Mouse (Mus musculus): ENCODE data around the gene Rps6kb1. TPM values are rescaled to one million over a fixed set of nuclear protein-coding genes. Genes with fewer than 3 reads are reported as not detected.
A peak's percentile ranks its signal among the peaks of the same experiment; 100 is the strongest.

Rps6kb1 gene
- polyA plus RNA-seq, 1 experiment from 2014 or later, result 55.9 TPM

DNA sequence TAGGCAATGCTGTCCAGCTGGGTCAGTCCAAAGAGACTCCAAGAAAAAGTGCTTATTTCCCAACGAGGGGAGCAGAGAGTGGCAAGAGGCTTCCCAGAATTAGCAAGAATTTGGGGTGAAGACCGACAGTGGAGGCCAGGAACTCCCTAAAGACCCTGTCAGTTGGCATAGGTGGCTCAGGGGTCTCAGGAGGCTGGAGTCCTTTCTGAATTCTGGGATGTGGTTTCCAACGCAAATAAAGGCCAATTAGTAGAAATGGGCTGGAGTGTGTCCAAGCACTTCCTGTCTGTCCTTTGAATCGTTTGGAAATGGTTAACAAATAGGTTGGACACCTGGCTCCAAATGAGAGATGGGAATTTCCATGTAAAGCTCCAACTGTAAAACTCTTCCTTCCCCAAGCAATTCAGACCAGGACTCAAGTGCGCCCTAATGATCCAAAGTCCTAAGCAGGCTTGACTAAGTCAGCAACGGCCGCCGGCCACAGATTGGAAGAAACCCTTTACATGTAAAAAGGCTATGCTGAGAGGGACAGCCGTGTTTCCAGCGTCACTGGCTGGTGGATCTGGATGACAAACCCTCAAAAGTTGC is 35.2 kb upstream of the Rps6kb1 start:
- Histone ChIP-seq H3K4me2 (no peak overlapping the region), H3K27me3 (replicated peaks) (no peaks in the 10 kb centered on the region), H3K36me3 (no peaks in the 10 kb centered on the region; the same call in 1 of the 2 replicates), H3K9ac (replicated peaks) (no peak overlapping the region), H3K27ac (replicated peaks) (no peak overlapping the region; the same call in 1 of the 2 replicates), H3K9me3 (replicated peaks) (no peaks in the 10 kb centered on the region), H3K4me3 (replicated peaks) (no peak overlapping the region), H3K4me1 (0 out of 2 replicates have a peak, but pooled peaks cover 7% of the 10 kb centered on the region)
- 82% methylated on average over 10 of the region's 10 CpGs for WGBS
- ATAC-seq (ENCODE audit: low FRiP score), result no peak

DNA sequence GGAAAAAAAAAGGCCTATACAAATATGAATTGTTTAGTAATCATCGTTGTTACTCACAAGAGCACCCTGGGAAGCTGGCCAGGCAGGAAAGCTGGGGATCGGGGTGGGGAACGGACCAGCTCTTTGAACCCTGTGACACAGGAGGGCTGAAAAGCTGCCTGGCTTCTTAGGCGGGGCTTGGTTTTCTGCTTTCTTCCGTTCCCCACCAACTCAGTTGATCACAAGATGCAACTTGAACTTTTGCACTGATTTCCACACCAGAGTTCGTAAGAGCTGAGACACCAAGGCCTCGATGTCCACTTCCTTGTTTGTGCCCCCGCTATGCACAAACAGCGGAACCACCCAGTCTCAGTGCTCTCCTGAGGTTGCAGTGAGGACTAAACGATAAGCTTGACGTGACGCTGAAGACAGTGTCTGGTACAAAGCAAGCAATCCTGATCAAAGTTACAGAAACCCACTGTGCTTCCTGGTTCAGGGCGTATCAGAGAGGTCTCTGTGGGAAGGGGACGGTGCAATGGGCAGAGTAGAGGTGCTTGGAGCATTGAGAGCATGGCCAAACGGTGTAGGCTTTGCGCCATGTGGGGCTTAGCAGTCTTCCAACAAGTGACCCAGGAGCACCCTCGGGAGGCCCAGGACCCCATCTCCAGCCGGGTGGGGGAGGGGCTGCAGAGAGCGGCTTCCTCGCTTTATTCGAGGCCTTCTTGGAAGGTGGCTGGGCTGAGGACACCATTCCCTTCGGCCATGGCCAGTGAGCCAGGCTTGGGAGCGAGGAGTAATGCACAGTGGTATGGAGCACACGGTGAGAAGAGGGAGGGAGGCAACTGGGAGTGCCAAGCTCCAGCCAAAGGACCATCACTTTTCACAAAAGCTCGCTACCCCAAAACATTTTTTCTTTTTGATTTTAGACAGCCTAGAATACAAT is 34.5 kb upstream of the Rps6kb1 start:
- no peak for ATAC-seq (ENCODE audit: low FRiP score)
- H3K27ac ChIP-seq (replicated peaks), result peak overlapping the region; percentile 23; the same call in 1 of the 2 replicates
- H3K4me3 ChIP-seq (replicated peaks), result no peak overlapping the region
- 0 out of 2 replicates have a peak, but pooled peaks cover 7% of the 10 kb centered on the region for H3K4me1 ChIP-seq
- WGBS, result 80% methylated on average over 25 of the region's 25 CpGs
- no peaks in the 10 kb centered on the region; the same call in 1 of the 2 replicates for H3K36me3 ChIP-seq
- H3K27me3 ChIP-seq (replicated peaks), result no peaks in the 10 kb centered on the region
- no peaks in the 10 kb centered on the region for H3K9me3 ChIP-seq (replicated peaks)
- H3K4me2 ChIP-seq, result no peak overlapping the region
- no peak overlapping the region for H3K9ac ChIP-seq (replicated peaks)

DNA sequence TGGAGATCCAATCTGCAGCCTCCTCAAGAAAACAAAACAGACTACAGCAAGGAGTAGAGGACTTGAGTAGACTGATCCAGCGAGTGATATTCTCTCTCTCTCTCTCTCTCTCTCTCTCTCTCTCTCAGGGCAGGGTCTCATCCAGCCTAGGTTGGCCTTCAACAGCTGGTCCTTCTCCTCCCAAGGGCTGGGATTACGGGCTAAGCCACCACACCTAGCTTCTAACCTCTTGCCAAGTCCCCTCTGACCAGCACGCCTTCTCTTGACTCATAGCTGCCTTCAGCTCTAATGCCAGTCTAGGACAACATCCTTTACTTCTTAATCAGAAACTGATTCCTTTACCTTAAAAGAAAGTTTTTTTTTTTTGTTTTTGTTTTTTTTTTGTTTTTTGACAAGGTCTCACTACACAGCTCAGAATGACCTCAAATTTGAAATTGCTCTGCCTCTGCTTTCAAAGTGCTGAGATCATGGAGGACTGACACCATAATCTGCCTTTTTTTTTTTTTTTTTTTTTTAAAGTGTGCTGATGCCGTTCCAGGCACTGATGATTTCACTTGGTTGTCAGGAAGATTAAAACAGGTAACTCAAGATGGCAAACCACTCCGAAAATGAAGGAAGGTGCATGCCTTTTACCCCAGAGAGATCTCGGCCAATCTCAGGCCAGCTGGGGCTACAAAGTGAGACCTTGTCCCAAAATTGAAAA is 33.7 kb upstream of the Rps6kb1 start:
- 0 out of 2 replicates have a peak, but pooled peaks cover 7% of the 10 kb centered on the region for H3K4me1 ChIP-seq
- H3K36me3 ChIP-seq, result no peaks in the 10 kb centered on the region
- 87% methylated on average over 6 of the region's 6 CpGs for WGBS
- no peak overlapping the region for H3K4me3 ChIP-seq (replicated peaks)
- H3K9ac ChIP-seq (replicated peaks), result no peak overlapping the region
- no peaks in the 10 kb centered on the region for H3K27me3 ChIP-seq (replicated peaks)
- no peak overlapping the region for H3K4me2 ChIP-seq
- no peaks in the 10 kb centered on the region for H3K9me3 ChIP-seq (replicated peaks)
- ATAC-seq (ENCODE audit: low FRiP score), result no peak
- H3K27ac ChIP-seq (replicated peaks), result 0 out of 2 replicates have a peak overlapping the region, but pooled peaks have one; percentile 23

DNA sequence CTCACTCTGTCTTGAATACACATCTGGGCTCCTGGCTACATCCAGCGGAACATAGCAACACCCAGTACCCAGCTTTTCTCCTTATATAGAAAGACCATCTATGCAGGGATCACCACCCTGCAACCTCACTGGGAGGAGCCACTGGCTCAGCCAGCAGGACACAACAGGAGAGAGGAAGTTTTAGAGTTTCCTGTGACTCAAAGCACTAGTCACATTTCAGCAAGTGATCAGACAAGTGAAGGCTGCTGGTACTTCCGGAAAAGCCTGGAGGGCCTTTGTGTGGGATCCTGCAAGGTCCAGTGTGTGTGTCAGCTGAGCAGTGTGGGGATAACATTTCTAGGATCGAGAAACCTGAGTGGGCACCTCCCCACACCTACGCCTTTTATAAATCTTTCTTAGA is 32.6 kb upstream of the Rps6kb1 start:
- ATAC-seq (ENCODE audit: low FRiP score), result no peak
- Histone ChIP-seq H3K4me2 (no peak overlapping the region), H3K27me3 (replicated peaks) (no peaks in the 10 kb centered on the region), H3K4me1 (0 out of 2 replicates have a peak, but pooled peaks cover 7% of the 10 kb centered on the region), H3K27ac (replicated peaks) (peak overlapping the region; percentile 51; the same call in 1 of the 2 replicates), H3K36me3 (no peaks in the 10 kb centered on the region), H3K9ac (replicated peaks) (no peak overlapping the region), H3K9me3 (replicated peaks) (no peaks in the 10 kb centered on the region), H3K4me3 (replicated peaks) (no peak overlapping the region)
- 79% methylated on average over 4 of the region's 4 CpGs for WGBS

DNA sequence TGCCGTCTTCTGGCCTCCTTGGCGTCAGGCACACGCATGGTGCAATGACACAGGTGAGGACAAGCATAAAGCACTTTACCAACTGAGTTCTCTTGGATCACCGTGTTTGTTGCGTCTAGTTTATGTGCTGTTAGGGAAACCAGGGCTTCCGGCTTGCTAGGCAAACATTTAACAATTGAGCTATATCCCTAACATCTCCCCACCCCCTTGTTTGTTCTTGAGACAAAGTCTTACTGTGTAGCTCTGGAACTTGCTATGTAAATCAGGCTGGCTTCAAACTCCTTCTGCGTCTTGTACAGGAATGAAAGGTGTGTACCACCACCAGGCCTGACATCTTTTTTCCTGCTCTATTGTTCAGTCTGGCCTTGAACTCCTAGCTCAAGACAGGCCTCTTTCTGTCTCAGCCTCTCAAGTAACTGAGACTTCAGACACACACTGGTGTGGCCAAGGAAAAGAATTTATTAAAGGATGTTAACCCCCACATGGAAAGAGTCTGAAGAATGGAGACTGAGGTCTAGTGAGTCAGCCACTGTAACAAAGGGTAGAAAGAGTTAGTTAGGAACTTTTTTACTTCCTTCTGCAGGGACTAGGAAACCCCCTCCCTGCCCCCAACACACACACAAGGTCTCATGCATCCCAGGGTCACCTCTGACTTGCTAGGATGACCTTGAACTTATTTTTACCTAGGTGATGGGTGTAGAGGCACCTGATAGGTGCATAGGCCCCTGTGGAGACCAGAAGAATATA is 31.2 kb upstream of the Rps6kb1 start:
- no peak for ATAC-seq (ENCODE audit: low FRiP score)
- H3K27me3 ChIP-seq (replicated peaks), result no peaks in the 10 kb centered on the region
- H3K9me3 ChIP-seq (replicated peaks), result no peaks in the 10 kb centered on the region
- H3K27ac ChIP-seq (replicated peaks), result no peak overlapping the region
- H3K4me2 ChIP-seq, result no peak overlapping the region
- H3K4me1 ChIP-seq, result peaks cover 13% of the 10 kb centered on the region
- H3K9ac ChIP-seq (replicated peaks), result no peak overlapping the region
- 79% methylated on average over 7 of the region's 7 CpGs for WGBS
- no peak overlapping the region for H3K4me3 ChIP-seq (replicated peaks)
- H3K36me3 ChIP-seq, result no peaks in the 10 kb centered on the region

DNA sequence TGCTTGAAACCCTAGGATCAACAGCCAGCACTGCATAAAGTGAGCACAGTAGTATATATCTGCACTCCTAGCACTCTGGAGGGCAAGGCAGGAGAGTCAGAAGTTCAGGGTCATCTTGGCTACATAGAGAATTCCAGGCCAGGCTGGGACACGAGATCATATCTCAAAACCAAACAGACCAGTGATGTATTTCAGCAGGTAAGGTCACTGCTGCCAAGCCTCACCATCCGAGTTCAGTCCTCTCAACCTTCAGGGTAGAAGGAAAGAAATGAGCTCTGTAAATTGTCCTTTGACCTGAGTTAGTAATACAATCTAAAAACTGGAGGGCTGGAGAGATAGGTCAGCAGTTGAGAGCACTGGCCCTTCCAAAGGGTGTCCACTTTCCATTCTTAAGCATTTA is 29.8 kb upstream of the Rps6kb1 start:
- Histone ChIP-seq H3K9me3 (replicated peaks) (no peaks in the 10 kb centered on the region), H3K9ac (replicated peaks) (no peak overlapping the region)
- no peak for ATAC-seq (ENCODE audit: low FRiP score)

DNA sequence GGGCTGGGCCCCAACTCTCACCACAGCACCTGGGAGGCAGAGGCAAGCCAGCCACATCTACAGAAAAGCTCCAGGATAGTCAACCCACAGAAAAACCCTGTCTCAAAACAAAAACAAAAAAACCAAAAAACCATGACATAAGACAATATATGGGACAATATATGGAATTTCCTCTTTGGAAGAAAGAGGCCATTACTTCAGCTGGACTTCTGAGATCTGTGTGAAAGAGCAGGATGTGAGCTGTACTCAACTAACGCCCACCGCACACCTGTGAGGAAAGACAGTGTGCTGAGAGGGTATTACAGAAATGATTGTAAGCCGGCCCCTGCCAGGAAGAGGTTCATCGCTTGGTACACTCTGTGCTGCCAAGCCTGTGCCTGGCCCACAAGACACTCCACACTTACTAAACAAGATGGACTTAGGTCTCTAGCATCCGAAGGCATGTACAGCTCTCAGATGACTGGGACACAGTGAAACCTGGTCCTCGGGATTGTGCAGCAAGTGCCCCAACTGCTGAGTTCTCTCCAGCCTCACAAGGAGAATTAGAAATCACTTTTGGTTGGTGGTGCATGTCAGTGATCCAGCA is 29.1 kb upstream of the Rps6kb1 start:
- no peak overlapping the region for H3K27ac ChIP-seq (replicated peaks)
- H3K9ac ChIP-seq (replicated peaks), result no peak overlapping the region
- peaks cover 13% of the 10 kb centered on the region for H3K4me1 ChIP-seq
- H3K36me3 ChIP-seq, result no peaks in the 10 kb centered on the region
- 93% methylated on average over 6 of the region's 6 CpGs for WGBS
- H3K27me3 ChIP-seq (replicated peaks), result no peaks in the 10 kb centered on the region
- H3K4me3 ChIP-seq (replicated peaks), result no peak overlapping the region
- no peak overlapping the region for H3K4me2 ChIP-seq
- H3K9me3 ChIP-seq (replicated peaks), result no peaks in the 10 kb centered on the region
- ATAC-seq (ENCODE audit: low FRiP score), result no peak

More for the DNA sequence above, 29.8 kb upstream of the Rps6kb1 start:
- Histone ChIP-seq H3K4me2 (no peak overlapping the region), H3K36me3 (no peaks in the 10 kb centered on the region), H3K27me3 (replicated peaks) (no peaks in the 10 kb centered on the region), H3K4me3 (replicated peaks) (no peak overlapping the region), H3K4me1 (peaks cover 13% of the 10 kb centered on the region), H3K27ac (replicated peaks) (no peak overlapping the region)
- WGBS, result 83% methylated on average over 2 of the region's 2 CpGs

DNA sequence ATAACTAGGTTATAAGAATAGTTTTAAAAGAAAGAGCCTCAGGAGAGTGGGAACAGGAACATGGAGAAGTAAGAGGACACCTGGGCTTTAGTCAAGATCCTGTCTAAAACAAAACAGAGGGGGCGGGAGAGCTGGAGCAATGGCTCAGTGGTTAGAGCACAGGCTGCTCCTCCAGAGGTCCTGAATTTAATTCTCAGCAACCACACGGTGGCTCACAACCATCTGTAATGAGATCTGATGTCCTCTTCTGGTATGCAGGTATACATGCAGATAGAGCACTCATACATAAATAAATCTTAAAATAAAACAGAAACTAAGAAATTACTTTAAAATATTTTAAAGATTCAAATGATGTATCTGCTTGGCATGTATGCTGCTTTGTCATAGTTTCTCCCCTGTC is 28.0 kb upstream of the Rps6kb1 start:
- no peak overlapping the region for H3K9ac ChIP-seq (replicated peaks)
- no peaks in the 10 kb centered on the region for H3K9me3 ChIP-seq (replicated peaks)
- no peaks in the 10 kb centered on the region for H3K27me3 ChIP-seq (replicated peaks)
- no peak for ATAC-seq (ENCODE audit: low FRiP score)
- no peaks in the 10 kb centered on the region for H3K36me3 ChIP-seq
- H3K4me3 ChIP-seq (replicated peaks), result no peak overlapping the region
- WGBS, result 76% methylated on average over 2 of the region's 2 CpGs
- peaks cover 13% of the 10 kb centered on the region for H3K4me1 ChIP-seq
- no peak overlapping the region for H3K27ac ChIP-seq (replicated peaks)
- H3K4me2 ChIP-seq, result no peak overlapping the region

DNA sequence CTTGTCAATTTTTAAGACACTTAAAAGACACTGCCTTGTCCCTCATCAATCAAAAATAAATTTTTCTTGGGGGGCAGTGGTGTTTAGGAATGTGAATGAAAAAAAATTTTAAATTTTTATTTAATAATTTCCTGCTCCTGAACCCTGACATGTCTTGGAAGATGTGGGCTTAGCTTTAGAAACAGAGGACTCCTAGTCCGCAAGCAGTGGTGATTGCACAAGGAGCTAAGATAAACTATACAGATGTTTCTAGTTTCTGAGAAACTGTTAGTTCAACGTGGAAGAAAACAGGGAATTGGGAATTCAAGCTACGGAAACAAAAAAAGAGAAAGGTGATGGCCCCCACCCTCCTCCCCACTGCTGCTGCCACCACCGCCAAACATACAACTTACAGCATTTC is 27.3 kb upstream of the Rps6kb1 start:
- no peaks in the 10 kb centered on the region for H3K27me3 ChIP-seq (replicated peaks)
- H3K9ac ChIP-seq (replicated peaks), result no peak overlapping the region
- WGBS, result 77% methylated on average over 4 of the region's 4 CpGs
- peaks cover 11% of the 10 kb centered on the region for H3K4me1 ChIP-seq
- H3K4me2 ChIP-seq, result no peak overlapping the region
- H3K9me3 ChIP-seq (replicated peaks), result no peaks in the 10 kb centered on the region
- no peak overlapping the region for H3K4me3 ChIP-seq (replicated peaks)
- ATAC-seq (ENCODE audit: low FRiP score), result no peak
- H3K27ac ChIP-seq (replicated peaks), result no peak overlapping the region
- no peaks in the 10 kb centered on the region for H3K36me3 ChIP-seq

DNA sequence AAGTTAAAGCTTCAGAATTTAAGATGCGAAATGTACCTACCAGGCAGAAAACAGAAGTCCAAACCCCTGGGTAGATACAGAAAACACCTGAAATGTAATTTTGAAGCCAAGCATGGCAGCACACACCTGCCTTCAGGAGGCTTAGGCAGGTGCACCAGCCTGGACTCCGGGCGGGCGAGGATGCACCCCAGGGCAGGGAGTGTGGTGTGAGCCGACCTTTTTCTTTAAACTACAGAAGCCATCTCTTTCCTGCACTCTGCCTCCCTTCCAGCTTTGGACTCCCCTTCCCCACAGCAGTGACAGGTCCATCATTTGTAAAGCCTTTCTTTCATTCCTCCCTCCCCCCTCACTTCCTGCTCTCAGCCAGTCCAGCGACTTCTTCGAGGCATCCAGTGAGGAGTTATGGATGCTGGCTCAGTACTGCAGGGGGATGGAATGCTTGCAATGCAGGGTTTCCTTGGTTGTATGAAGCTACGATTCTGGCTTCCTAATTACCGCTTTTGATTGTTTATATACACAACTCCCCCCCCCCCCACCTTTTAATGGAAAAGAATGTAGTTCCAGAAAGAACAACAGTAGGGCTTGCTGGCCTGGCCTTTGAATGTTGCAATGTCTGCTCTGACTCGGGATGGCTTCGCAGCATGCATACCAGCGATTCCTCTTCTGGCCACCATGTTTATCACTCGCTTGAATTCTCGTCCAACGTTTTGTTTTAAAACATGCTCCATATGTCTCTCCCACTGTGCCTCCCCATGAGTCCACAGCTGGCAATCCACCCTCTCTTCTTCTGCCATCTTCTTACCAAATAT is 26.6 kb upstream of the Rps6kb1 start:
- Histone ChIP-seq H3K9me3 (replicated peaks) (no peaks in the 10 kb centered on the region), H3K9ac (replicated peaks) (no peak overlapping the region), H3K4me3 (replicated peaks) (no peak overlapping the region), H3K4me1 (peaks cover 6% of the 10 kb centered on the region), H3K36me3 (no peaks in the 10 kb centered on the region), H3K4me2 (no peak overlapping the region), H3K27ac (replicated peaks) (0 out of 2 replicates have a peak overlapping the region, but pooled peaks have one; percentile 23), H3K27me3 (replicated peaks) (no peaks in the 10 kb centered on the region)
- 54% methylated on average over 15 of the region's 15 CpGs for WGBS
- ATAC-seq (ENCODE audit: low FRiP score), result no peak

Data from neural tube, embryonic 15.5 days (tissue).